Mouse (Mus musculus) liver, adult 2 months (tissue): ENCODE measurements around the gene Olfr697.

Experiments used
- CTCF ChIP-seq: fragments of 200-500 bp; IDR thresholded peaks from 2 replicates; pipeline ENCODE4 v1.5.1; 2011; ENCODE audit warnings: low read depth, low read length, control low read depth
- POLR2A ChIP-seq: fragments of 200-500 bp; IDR thresholded peaks from 2 replicates; pipeline ENCODE4 v1.6.1; 2011; ENCODE audit warnings: low read length, control low read depth; ENCODE audit not compliant: insufficient read depth; ENCODE audit errors: extremely low read depth

DNA sequence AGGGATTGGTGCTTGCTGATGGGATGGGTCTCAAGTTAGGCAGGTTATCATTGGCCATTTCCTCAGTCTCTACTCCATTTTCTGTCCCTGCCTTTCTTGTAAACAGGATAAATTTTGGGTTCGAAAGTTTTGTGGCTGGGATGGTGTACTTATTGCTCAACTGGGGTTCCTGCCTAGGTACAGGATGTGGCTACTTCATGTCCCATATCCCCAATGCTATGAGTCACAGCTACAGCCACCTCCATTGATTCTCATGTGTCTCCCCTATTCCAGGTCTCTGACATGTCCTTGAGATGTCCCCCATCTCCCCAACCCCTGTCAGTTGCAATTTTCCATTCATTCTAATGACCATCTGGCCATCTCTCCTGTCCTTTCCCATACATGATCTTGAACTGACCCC is 45.4 kb downstream of the Olfr697 start:
- TF ChIP-seq CTCF (no peak), POLR2A (no peak)
